Mouse (Mus musculus): ENCODE measurements around the gene Cbx5.

DNA sequence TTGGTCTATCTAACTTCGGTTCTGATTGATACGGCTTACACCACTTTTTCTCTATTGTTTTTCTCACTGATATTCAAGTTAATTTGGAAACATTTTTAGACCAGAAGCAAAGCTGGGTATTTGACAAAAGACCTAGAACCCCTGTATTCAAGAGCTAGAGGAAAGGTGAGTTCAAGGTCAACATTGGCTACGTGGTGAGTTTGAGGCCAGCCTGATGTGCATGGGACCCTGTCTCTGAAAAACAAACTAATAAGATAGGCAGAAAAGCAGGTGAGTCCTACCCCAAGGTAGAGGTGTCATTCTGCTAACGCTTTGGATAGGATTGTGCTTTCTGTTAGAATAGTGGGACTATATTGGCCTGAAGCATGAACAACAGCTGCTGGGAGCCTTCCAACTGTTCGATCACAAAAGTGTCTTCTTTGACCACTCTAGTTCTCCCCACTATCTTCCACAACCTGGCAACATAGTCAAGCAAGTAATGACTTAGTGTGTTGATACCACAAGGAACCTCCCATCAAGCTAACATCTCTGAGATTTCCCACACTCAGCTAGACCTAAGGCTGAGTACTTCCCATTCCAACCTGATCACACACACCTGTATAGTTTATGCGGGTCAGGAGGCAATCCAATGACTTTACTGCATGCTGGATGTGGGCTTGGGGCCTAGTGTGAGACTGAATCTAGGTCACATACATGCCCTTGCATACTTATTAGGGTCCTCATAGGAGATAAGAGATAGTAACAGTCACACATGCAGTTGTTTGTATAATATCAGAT is 16.8 kb upstream of the Cbx5 start:
- TF ChIP-seq POLR2A (IDR thresholded peaks at IDR 0.05; ENCODE audit: control insufficient read depth, low read depth, low read length) = no peak
- no peak for TF ChIP-seq CTCF (IDR thresholded peaks at IDR 0.05; ENCODE audit: control insufficient read depth, insufficient read depth, insufficient replicate concordance, low read depth, low read length)

All from testis, adult 2 months (tissue).